Comparison of ENCODE assay signal across 18 mouse cellular contexts in genomic region chr13:8283116-8283515, GRCm38 (mm10).
"Had no signal": no experiment of that assay in that cellular context is flagged by ENCODE, and none has a peak within 500 bp of the region (broad histone marks: within the 10 kb centered on the region; RNA-seq: fewer than 3 reads in every experiment).

No protein-coding gene starts in this region.

- H3K27me3 ChIP-seq: neural tube, embryonic 13.5 days had no signal

- H3K27ac ChIP-seq: liver, embryonic 14.5 days; midbrain, embryonic 10.5 days; neural tube, embryonic 13.5 days had no signal

- H3K4me2 ChIP-seq: lung, embryonic 14.5 days; neural tube, embryonic 13.5 days had no signal

- H3K4me1 ChIP-seq: midbrain, embryonic 10.5 days had no signal

- H3K9ac ChIP-seq: liver, embryonic 14.5 days; lung, embryonic 14.5 days; neural tube, embryonic 13.5 days had no signal

- H3K36me3 ChIP-seq: midbrain, embryonic 10.5 days; neural tube, embryonic 13.5 days had no signal

- H3K4me3 ChIP-seq: midbrain, embryonic 10.5 days; myocyte; neural tube, embryonic 13.5 days had no signal

- H3K9me3 ChIP-seq: midbrain, embryonic 10.5 days; neural tube, embryonic 13.5 days had no signal

- DNase-seq: lung, adult 18-20 months; lung, embryonic 14.5 days; lung, postnatal 10 days; lung, postnatal 4 days; midbrain, embryonic 14.5 days; retina, postnatal 1 day; right cerebral cortex, adult 18-20 months; right cerebral cortex, postnatal 25 days; right cerebral cortex, postnatal 4 days; spleen, adult 18-20 months; thymus, adult 18-20 months; thymus, postnatal 14 days; thymus, postnatal 36 days had no signal

- ATAC-seq: midbrain, embryonic 16.5 days had no signal
